Mouse (Mus musculus) erythroblast, embryonic 14.5 days (primary cell): ENCODE results near the gene Copa. TPM values are rescaled to one million over a fixed set of nuclear protein-coding genes. Genes with fewer than 3 reads are reported as not detected.

Experiments
- H3K27me3 ChIP-seq: 2 replicates; pipeline ENCODE4 v1.6.1; 2012; ENCODE audit warnings: inconsistent platforms; ENCODE audit not compliant: control insufficient read depth
- H3K36me3 ChIP-seq: 2 replicates; pipeline ENCODE4 v1.6.1; 2012; ENCODE audit warnings: mild to moderate bottlenecking, inconsistent platforms; ENCODE audit not compliant: control insufficient read depth
- H3K4me1 ChIP-seq: 2 replicates; pipeline ENCODE4 v1.6.1; 2012; ENCODE audit warnings: inconsistent platforms; ENCODE audit not compliant: control insufficient read depth
- H3K4me3 ChIP-seq: replicated peaks from 2 replicates; pipeline ENCODE3; 2012; ENCODE audit warnings: moderate library complexity, mild to moderate bottlenecking, inconsistent platforms
- H3K9me3 ChIP-seq: 2 replicates; pipeline ENCODE4 v1.6.1; 2012; ENCODE audit warnings: low read length, inconsistent platforms, mixed read lengths; ENCODE audit not compliant: control insufficient read depth
- GATA1 ChIP-seq: IDR thresholded peaks from 2 replicates; pipeline ENCODE4 v1.6.1; 2012; ENCODE audit warnings: low read length, inconsistent platforms, mixed read lengths
- TAL1 ChIP-seq: IDR thresholded peaks from 3 replicates; pipeline ENCODE4 v1.6.1; 2012; ENCODE audit warnings: low read length, inconsistent platforms, mixed read lengths
- polyA plus RNA-seq: library from polyadenylated mRNA; stranded (reverse); fragments of >175 nt; gene quantifications from 2 replicates; pipeline ENCODE4 v1.2.3, GENCODE M21; 2012

The Copa gene
- polyA plus RNA-seq, 1 experiment: 0.78 TPM

GRCm38 (mm10) chr1:172154536-172154935 lies 72.2 kb downstream of the Copa start:
- Histone ChIP-seq H3K27me3 (no peaks in the 10 kb centered on the region), H3K36me3 (peaks cover 81% of the 10 kb centered on the region), H3K9me3 (no peaks in the 10 kb centered on the region), H3K4me1 (peaks cover 43% of the 10 kb centered on the region), H3K4me3 (no peak overlapping the region)
- no peak for TF ChIP-seq TAL1
- TF ChIP-seq GATA1: no peak

GRCm38 (mm10) chr1:172155518-172155917 lies 73.2 kb downstream of the Copa start:
- Histone ChIP-seq H3K9me3 (no peaks in the 10 kb centered on the region), H3K36me3 (peaks cover 77% of the 10 kb centered on the region), H3K4me1 (peaks cover 37% of the 10 kb centered on the region), H3K27me3 (no peaks in the 10 kb centered on the region), H3K4me3 (no peak overlapping the region)
- TF ChIP-seq TAL1 (no peak), GATA1 (no peak)

- Histone ChIP-seq H3K36me3 (peaks cover 74% of the 10 kb centered on the region), H3K4me3 (no peak overlapping the region), H3K4me1 (peaks cover 22% of the 10 kb centered on the region), H3K27me3 (no peaks in the 10 kb centered on the region), H3K9me3 (no peaks in the 10 kb centered on the region)
- TF ChIP-seq GATA1 (no peak), TAL1 (no peak)
These were observed 77.6 kb downstream of the Copa start for GRCm38 (mm10) chr1:172159970-172160369.

- no peaks in the 10 kb centered on the region for H3K9me3 ChIP-seq
- H3K4me1 ChIP-seq: peaks cover 21% of the 10 kb centered on the region
- H3K36me3 ChIP-seq: peaks cover 76% of the 10 kb centered on the region
- H3K27me3 ChIP-seq: no peaks in the 10 kb centered on the region
- no peak for TF ChIP-seq TAL1
- TF ChIP-seq GATA1: no peak
- no peak overlapping the region for H3K4me3 ChIP-seq
These were observed 78.2 kb downstream of the Copa start for GRCm38 (mm10) chr1:172160508-172160907.

GRCm38 (mm10) chr1:172162009-172162408 lies 79.7 kb downstream of the Copa start:
- Histone ChIP-seq H3K9me3 (no peaks in the 10 kb centered on the region), H3K36me3 (peaks cover 77% of the 10 kb centered on the region), H3K4me1 (peaks cover 17% of the 10 kb centered on the region), H3K4me3 (no peak overlapping the region), H3K27me3 (no peaks in the 10 kb centered on the region)
- TF ChIP-seq GATA1 (no peak), TAL1 (no peak)

DNA sequence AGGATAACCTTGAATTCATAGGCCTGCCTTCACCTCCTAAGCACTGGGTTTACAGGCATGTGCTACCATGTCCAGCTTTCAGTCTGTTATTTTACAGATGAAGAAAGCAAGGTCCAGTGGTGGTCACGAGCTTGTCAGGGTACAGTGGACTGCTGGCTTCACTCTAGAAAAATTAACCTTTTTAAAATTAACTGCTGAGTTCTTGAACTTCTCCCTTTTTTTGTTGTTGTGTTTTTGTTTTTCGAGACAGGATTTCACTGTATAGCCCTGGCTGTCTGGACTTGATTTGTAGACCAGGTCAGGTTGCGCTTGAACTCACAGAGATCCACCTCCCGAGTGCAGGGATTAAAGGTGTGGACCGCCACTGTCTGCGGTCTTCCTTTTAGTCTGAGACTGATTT lies 80.6 kb downstream of the Copa start:
- TF ChIP-seq TAL1: no peak
- TF ChIP-seq GATA1: no peak
- Histone ChIP-seq H3K4me1 (peaks cover 17% of the 10 kb centered on the region), H3K4me3 (no peak overlapping the region), H3K9me3 (no peaks in the 10 kb centered on the region), H3K36me3 (peaks cover 87% of the 10 kb centered on the region), H3K27me3 (no peaks in the 10 kb centered on the region)

DNA sequence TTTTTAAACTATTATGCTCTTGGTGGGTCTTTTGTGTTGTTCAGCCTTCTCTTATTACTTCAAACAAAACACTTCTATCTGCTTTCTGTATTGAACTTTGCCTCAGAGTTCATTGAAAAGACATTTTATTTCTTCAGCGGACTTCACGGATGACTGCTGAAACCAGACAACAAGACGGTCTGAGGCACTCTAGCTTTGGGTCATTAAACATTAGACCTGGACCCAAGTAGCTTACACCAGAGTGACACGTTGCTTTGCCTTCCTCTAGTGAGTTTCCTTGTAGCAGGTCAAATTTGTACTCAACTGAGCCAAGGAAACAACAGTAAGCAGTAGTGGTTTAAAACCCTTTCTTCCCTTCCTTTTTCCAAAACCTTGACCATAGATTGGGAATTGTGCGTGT lies 85.6 kb downstream of the Copa start:
- Histone ChIP-seq H3K4me3 (no peak overlapping the region), H3K36me3 (peaks cover 98% of the 10 kb centered on the region), H3K27me3 (no peaks in the 10 kb centered on the region), H3K4me1 (no peaks in the 10 kb centered on the region; the same call in 1 of the 2 replicates), H3K9me3 (no peaks in the 10 kb centered on the region)
- no peak for TF ChIP-seq GATA1
- TF ChIP-seq TAL1: no peak

DNA sequence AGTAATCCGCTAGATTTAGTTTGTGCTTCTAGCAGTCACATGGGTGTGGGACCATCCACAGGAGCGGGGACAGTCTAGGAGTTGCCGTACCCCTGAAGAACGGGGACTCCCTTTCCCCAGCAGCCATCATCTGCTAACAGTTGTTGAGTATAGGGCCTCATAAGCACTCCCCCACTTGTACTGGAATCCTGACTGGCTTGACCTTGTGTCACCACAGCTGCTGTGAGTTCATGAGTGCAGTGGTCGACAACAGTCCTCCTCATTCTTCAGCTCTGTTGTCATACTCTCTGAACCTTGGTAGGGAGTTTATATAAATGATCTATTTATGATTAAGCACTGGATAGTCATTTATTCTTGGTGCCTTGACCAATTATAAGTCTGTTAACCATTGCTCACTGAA lies 87.5 kb downstream of the Copa start:
- Histone ChIP-seq H3K36me3 (peaks cover 99% of the 10 kb centered on the region), H3K4me1 (no peaks in the 10 kb centered on the region), H3K27me3 (no peaks in the 10 kb centered on the region), H3K4me3 (no peak overlapping the region), H3K9me3 (no peaks in the 10 kb centered on the region)
- TF ChIP-seq GATA1: no peak
- TF ChIP-seq TAL1: no peak

Other genes with a start within 250 kb of the Copa start
- not detected in 2 replicates for gene Cd84, start 242.8 kb upstream of the Copa start, polyA plus RNA-seq
- gene Gm10521, start 186.9 kb upstream of the Copa start, polyA plus RNA-seq: not detected in 2 replicates
- 0.01 TPM in 2 replicates for gene Slamf6, start 165.0 kb upstream of the Copa start, polyA plus RNA-seq
- 0.01 TPM in 1 of 2 replicates, not detected in the other for gene Vangl2, start 54.1 kb upstream of the Copa start, polyA plus RNA-seq
- gene Nhlh1, start 25.0 kb upstream of the Copa start, polyA plus RNA-seq: not detected in 2 replicates
- 0.30 and 0.64 TPM in 2 replicates for gene Ncstn, start 266 bp downstream of the Copa start, polyA plus RNA-seq
- 1.4 and 2.0 TPM in 2 replicates for gene Pex19, start 44.2 kb downstream of the Copa start, polyA plus RNA-seq
- gene Dcaf8, start 65.6 kb downstream of the Copa start, polyA plus RNA-seq: 4.1 and 4.3 TPM in 2 replicates
- gene Pea15a, start 124.3 kb downstream of the Copa start, polyA plus RNA-seq: 0.04 and 0.10 TPM in 2 replicates
- not detected in 2 replicates for gene Casq1, start 137.3 kb downstream of the Copa start, polyA plus RNA-seq
- not detected in 2 replicates for gene Atp1a4, start 175.9 kb downstream of the Copa start, polyA plus RNA-seq
- gene Igsf8, start 179.1 kb downstream of the Copa start, polyA plus RNA-seq: 2.7 and 3.3 TPM in 2 replicates
- gene Atp1a2, start 215.5 kb downstream of the Copa start, polyA plus RNA-seq: not detected in 2 replicates
- 0.01 TPM in 1 of 2 replicates, not detected in the other for gene Kcnj9, start 246.8 kb downstream of the Copa start, polyA plus RNA-seq